20 mouse cellular contexts compared by ENCODE assay signal in the genomic region with DNA sequence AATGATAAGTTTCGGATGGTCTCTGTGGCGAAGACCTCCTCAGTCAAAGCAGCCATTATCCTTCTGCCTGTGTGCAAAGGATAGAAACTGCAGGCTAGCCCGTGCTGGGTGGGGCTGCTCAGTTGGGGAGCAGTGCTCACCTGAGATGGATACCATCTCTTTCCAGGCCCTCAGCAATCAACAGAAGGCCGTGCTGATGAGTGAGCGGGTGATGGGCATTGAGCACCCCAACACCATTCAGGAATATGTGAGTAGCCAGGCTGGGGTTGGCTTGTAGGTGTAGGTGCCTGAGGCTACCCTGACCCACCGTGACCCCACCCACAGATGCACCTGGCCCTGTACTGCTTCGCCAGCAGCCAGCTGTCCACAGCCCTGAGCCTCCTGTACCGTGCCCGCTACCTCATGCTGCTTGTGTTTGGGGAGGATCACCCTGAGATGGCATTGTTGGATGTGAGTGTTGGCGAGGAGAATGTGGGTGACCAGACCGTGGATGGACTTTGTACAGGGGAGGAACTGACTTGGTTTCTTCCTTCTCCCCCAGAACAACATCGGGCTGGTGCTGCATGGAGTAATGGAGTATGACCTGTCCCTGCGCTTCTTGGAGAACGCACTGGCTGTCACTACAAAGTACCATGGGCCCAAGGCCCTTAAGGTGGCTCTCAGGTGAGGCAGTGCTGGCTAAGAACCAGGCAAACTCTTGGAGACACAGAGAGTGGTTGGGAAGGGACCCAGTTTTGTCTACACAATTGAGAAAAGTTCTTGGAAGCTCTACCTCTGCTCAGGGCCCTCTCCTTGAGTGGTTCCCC. TPM values are rescaled to one million over a fixed set of nuclear protein-coding genes. Genes with fewer than 3 reads are reported as not detected.
"Had no signal": no experiment of that assay in that cellular context is flagged by ENCODE, and none has a peak within 500 bp of the region (broad histone marks: within the 10 kb centered on the region; RNA-seq: fewer than 3 reads in every experiment).

No protein-coding gene starts in this region.

- H3K4me3 ChIP-seq: kidney, embryonic 15.5 days; left cerebral cortex, adult 2 months; liver, embryonic 15.5 days; lung, embryonic 15.5 days; midbrain, embryonic 13.5 days; neural tube, embryonic 13.5 days; stomach, embryonic 15.5 days had no signal

- H3K4me2 ChIP-seq: kidney, embryonic 15.5 days; liver, embryonic 11.5 days; liver, embryonic 15.5 days; lung, embryonic 15.5 days; midbrain, embryonic 13.5 days; neural tube, embryonic 13.5 days; stomach, embryonic 15.5 days had no signal

- H3K27me3 ChIP-seq: kidney, embryonic 15.5 days; liver, embryonic 15.5 days; lung, embryonic 15.5 days; midbrain, embryonic 13.5 days; neural tube, embryonic 13.5 days; stomach, embryonic 15.5 days had no signal

- ATAC-seq: midbrain, embryonic 13.5 days had no signal

- H3K27ac ChIP-seq: kidney, embryonic 15.5 days; left cerebral cortex, adult 2 months; liver, embryonic 15.5 days; lung, embryonic 15.5 days; midbrain, embryonic 13.5 days; neural tube, embryonic 13.5 days; stomach, embryonic 15.5 days had no signal

- DNase-seq: kidney, adult 11 months; kidney, adult 8-10 months; kidney, postnatal 10 days; kidney, postnatal 36 days; layer of hippocampus, postnatal 36 days; lung, adult 18-20 months; lung, postnatal 10 days; lung, postnatal 36 days; retina, postnatal 1 day; spleen, adult 18-20 months; thymus, postnatal 25 days had no signal

- H3K9me3 ChIP-seq: kidney, embryonic 15.5 days; liver, embryonic 15.5 days; lung, embryonic 15.5 days; midbrain, embryonic 13.5 days; neural tube, embryonic 13.5 days; stomach, embryonic 15.5 days had no signal

- H3K4me1 ChIP-seq: kidney, embryonic 15.5 days; liver, embryonic 15.5 days; lung, embryonic 15.5 days; midbrain, embryonic 13.5 days; neural tube, embryonic 13.5 days; stomach, embryonic 15.5 days had no signal

- H3K9ac ChIP-seq: kidney, embryonic 15.5 days; liver, embryonic 15.5 days; lung, embryonic 15.5 days; midbrain, embryonic 13.5 days; neural tube, embryonic 13.5 days; stomach, embryonic 15.5 days had no signal

RNA-seq across cellular contexts. Expression of a gene that starts 47.6 kb away (rescaled TPM):
- total RNA-seq: neutrophil, adult 5-6 weeks had no signal
